Mouse (Mus musculus) heart, embryonic 14.5 days (tissue): ENCODE results near the gene Dnmt3b. TPM values are rescaled to one million over a fixed set of nuclear protein-coding genes. Genes with fewer than 3 reads are reported as not detected.

Source experiments
- ATAC-seq: fragments of 200-750 bp; cut with Nextera tagmentation; 2 replicates; pipeline ENCODE4 v1.8.0; 2017; ENCODE audit warnings: low read depth, moderate TSS enrichment; ENCODE audit not compliant: insufficient number of reproducible peaks, insufficient read depth, low FRiP score
- H3K27ac ChIP-seq, 2 experiments: fragments of 200-500 bp in 1 of 2; fragments of 300-500 bp in 1 of 2; sonication (generic) in 1 of 2; replicated peaks in 1 of 2; 2 replicates each; pipeline ENCODE4 v1.5.1; 2012 to 2014; ENCODE audit warnings: low read depth in 2 of 2, low read length in 2 of 2, control low read depth in 1 of 2, mild to moderate bottlenecking in 1 of 2, mixed read lengths in 1 of 2; ENCODE audit not compliant: control insufficient read depth in 1 of 2, insufficient read depth in 1 of 2
- H3K27me3 ChIP-seq: fragments of 300-500 bp; sonication (generic); 2 replicates; pipeline ENCODE4 v1.6.1; 2014; ENCODE audit warnings: mild to moderate bottlenecking, low read length, control low read depth; ENCODE audit not compliant: control insufficient read depth, insufficient read depth
- H3K36me3 ChIP-seq: fragments of 300-500 bp; sonication (generic); 2 replicates; pipeline ENCODE4 v1.6.1; 2014; ENCODE audit warnings: mild to moderate bottlenecking, control low read depth, low read length, mixed read lengths; ENCODE audit not compliant: control insufficient read depth, insufficient read depth
- H3K4me1 ChIP-seq, 2 experiments: fragments of 200-500 bp in 1 of 2; fragments of 300-500 bp in 1 of 2; sonication (generic) in 1 of 2; 2 replicates each; pipeline ENCODE4 v1.6.1; 2012 to 2014; ENCODE audit warnings: low read length in 2 of 2, control low read depth in 1 of 2, mixed read lengths in 1 of 2; ENCODE audit not compliant: control insufficient read depth in 2 of 2, insufficient read depth in 2 of 2
- H3K4me2 ChIP-seq: fragments of 300-500 bp; sonication (generic); 2 replicates; pipeline ENCODE4 v1.6.1; 2014; ENCODE audit warnings: mild to moderate bottlenecking, low read length
- H3K4me3 ChIP-seq, 2 experiments: fragments of 200-500 bp in 1 of 2; fragments of 300-500 bp in 1 of 2; sonication (generic) in 1 of 2; 2 replicates each; pipeline ENCODE4 v1.5.1; 2012 to 2014; ENCODE audit warnings: low read length in 2 of 2, mild to moderate bottlenecking in 2 of 2, control low read depth in 1 of 2, low read depth in 1 of 2, moderate library complexity in 1 of 2; ENCODE audit not compliant: control insufficient read depth in 1 of 2, insufficient read depth in 1 of 2
- H3K9ac ChIP-seq: fragments of 300-500 bp; sonication (generic); 2 replicates; pipeline ENCODE4 v1.6.1; 2014; ENCODE audit warnings: mild to moderate bottlenecking, low read length
- H3K9me3 ChIP-seq: fragments of 300-500 bp; sonication (generic); 2 replicates; pipeline ENCODE4 v1.6.1; 2016; ENCODE audit warnings: low read length, control low read depth; ENCODE audit not compliant: control insufficient read depth
- WGBS: fragments of 180-500 bp; shearing (Covaris S2); extraction: QIAGEN DNeasy Blood & Tissue Kit; methylation state at CpG from one replicate; pipeline ENCODE4 v1.1.7; 2014; 5-methylcytosine and 5-hydroxymethylcytosine counted together
- polyA plus RNA-seq: library from polyadenylated mRNA; unstranded; fragments of >200 nt; fragmentation: Nextera tagmentation; extraction: Ambion mirVana; gene quantifications from 2 replicates; pipeline ENCODE4 v1.2.1, GENCODE M21; 2014

Gene Dnmt3b
- 4.6 and 5.0 TPM in 2 replicates for polyA plus RNA-seq

DNA sequence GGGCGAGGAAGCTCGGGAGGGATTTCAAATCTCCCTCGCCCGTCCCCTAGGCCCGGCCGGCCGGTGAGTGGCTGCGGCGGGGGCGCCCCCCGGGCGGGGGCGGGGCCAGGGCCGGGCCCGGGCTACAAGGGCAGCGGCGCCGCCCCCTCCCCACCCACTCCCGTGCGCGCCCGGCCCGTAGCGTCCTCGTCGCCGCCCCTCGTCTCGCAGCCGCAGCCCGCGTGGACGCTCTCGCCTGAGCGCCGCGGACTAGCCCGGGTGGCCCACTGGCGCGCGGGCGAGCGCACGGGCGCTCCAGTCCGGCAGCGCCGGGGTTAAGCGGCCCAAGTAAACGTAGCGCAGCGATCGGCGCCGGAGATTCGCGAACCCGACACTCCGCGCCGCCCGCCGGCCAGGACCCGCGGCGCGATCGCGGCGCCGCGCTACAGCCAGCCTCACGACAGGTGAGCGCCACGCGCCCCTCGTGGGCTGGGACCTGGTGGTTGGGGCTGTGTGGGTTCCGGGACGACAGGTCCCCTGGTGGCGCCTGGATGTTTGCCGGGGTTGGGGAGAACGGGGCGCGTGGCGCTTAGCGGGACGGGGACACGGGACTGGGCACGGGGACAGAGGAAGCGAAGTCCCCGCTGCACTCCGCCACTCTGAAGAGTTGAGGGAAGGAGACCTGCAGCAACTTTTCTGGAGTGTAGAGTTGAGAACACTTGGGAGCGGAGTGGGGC is at the start of gene Dnmt3b:
Gene Dnmt3b (plus strand): TSS at position 153 of the 716 bp plus-strand sequence.
- Histone ChIP-seq H3K4me3 (peak within 1 kb of the TSS; percentile 78 to 82), H3K27me3 (peaks cover 4% of the 10 kb centered on the region; the same call in 1 of the 2 replicates), H3K9ac (peak within 1 kb of the TSS; percentile 80), H3K4me1 (peaks cover 8 to 10% of the 10 kb centered on the region in 2 experiments), H3K27ac (no peak within 1 kb of the TSS), H3K36me3 (no peaks in the 10 kb centered on the region), H3K4me2 (peak within 1 kb of the TSS; percentile 83), H3K9me3 (no peaks in the 10 kb centered on the region)
- ATAC-seq = peak; percentile 77
- WGBS = under 1% methylated on average over 68 of the region's 93 CpGs

DNA sequence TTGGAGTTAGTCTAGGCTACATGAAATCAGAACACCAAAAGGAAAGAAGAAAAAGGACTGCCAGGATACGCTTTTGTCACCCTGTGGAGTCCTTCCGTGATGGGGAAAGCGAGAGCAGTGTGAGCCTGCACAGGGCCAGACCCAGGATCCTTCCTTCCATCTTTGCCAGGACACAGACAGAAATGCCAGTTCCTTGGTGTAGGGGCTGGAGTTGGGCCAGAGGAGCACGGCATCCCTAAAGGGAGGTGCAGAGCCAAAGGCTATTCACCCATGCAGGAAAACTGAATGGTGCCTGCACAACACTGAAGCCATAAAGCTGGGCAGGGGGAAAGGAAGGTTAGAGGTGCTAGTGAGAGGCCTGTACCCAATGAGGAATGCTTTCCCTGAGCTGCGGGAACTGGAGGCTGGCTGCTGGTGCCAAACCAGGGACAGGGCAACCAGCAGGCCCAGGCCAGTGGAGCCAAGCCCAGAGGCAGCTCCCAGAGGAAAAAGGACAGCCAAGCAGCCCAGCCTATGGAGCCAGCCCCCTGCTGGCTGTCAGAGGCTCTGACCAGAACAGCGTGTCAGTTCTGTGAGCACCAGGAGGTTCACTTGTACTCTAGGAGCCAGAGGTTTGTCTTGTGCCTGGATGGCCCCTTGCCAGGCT is 49.1 kb upstream of the Dnmt3b start:
- peak; percentile 41; the same call in 1 of the 2 replicates for ATAC-seq
- H3K27me3 ChIP-seq = no peaks in the 10 kb centered on the region
- no peaks in the 10 kb centered on the region for H3K9me3 ChIP-seq
- WGBS = 61% methylated on average over 6 of the region's 6 CpGs
- H3K9ac ChIP-seq = no peak overlapping the region
- no peak overlapping the region for H3K4me3 ChIP-seq
- no peaks in the 10 kb centered on the region for H3K36me3 ChIP-seq
- H3K27ac ChIP-seq = peak overlapping the region in 1 of 2 experiments; percentile 50; a peak in 2 of 4 replicates
- peaks cover 12 to 14% of the 10 kb centered on the region in 2 experiments for H3K4me1 ChIP-seq
- no peak overlapping the region for H3K4me2 ChIP-seq

DNA sequence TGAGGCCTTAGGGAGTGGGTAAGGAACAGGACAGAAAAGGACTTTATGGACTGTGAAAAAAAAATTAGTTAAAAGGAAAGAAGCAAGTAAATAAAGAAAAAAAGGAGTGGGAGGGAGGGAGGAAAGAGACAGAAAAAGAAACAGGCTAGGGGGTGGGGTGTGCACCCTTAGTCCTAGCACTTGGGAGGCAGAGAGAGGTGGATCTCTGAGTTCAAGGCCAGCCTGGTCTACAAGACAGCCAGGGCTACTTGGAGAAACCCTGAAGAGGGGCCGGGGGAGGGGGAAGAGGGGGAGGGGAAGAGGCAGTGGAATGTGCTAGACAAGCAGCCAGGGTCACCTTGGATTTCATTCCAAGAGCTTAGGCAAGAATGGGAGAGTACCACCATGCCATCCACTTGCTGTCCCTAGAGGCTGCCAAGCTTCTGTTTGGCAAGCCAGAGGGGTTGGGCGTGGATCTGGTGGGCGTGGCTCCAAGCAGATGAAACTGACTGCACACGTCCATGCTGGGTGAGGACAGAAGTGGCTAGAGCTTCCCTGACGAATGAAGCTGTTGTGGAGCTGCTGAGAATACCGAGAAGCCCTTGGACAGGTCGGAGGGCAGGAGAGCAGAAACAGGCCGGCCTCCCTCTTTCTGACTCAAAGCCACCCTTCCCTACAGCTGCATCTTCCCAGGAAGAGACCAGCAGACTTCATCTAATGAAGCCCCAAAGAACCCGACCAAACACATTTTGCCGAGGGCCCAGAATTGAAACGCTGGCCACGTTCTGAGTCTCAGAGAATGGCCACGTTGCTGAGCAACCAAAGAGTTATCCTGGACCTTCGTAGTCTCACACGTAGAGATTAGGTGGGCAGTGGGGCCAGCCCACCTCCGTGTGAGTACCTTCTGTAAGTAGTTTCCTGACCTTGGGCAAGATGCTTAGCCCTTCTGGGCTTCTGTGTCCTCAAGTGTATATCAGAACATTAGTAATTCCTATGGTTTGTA is 48.3 kb upstream of the Dnmt3b start:
- ATAC-seq = no peak
- WGBS = 53% methylated on average over 16 of the region's 16 CpGs
- no peak overlapping the region for H3K4me2 ChIP-seq

DNA sequence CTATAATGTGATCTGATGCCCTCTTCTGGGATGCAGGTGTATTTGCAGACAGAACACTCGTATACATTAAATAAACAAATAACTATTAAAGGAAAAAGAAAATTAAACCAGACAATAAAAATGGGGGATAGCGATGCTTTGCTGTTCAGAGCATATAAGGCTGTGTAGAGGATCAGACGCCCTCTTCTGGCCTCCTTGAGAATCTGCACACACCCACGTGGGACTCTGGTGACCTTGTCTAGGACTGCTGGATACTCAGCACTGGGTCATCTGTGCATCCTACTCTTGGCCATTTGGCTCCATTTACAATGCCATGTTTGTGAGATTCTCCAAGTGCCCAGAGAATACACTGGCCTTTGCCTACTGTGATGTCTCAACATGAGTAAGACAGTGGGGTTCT is 45.5 kb upstream of the Dnmt3b start:
- no peaks in the 10 kb centered on the region for H3K27me3 ChIP-seq
- no peak overlapping the region for H3K9ac ChIP-seq
- H3K9me3 ChIP-seq = no peaks in the 10 kb centered on the region
- ATAC-seq = no peak
- H3K4me2 ChIP-seq = no peak overlapping the region
- 42% methylated on average over 4 of the region's 4 CpGs for WGBS
- no peak overlapping the region for H3K4me3 ChIP-seq
- no peaks in the 10 kb centered on the region for H3K36me3 ChIP-seq
- H3K27ac ChIP-seq = no peak overlapping the region
- H3K4me1 ChIP-seq = peaks cover 12 to 16% of the 10 kb centered on the region in 2 experiments

More for the DNA sequence above, 48.3 kb upstream of the Dnmt3b start:
- Histone ChIP-seq H3K9me3 (no peaks in the 10 kb centered on the region), H3K36me3 (no peaks in the 10 kb centered on the region), H3K27me3 (no peaks in the 10 kb centered on the region), H3K27ac (peak overlapping the region in 1 of 2 experiments; percentile 50; a peak in 2 of 4 replicates), H3K4me3 (no peak overlapping the region), H3K4me1 (peaks cover 12 to 14% of the 10 kb centered on the region in 2 experiments), H3K9ac (no peak overlapping the region)

DNA sequence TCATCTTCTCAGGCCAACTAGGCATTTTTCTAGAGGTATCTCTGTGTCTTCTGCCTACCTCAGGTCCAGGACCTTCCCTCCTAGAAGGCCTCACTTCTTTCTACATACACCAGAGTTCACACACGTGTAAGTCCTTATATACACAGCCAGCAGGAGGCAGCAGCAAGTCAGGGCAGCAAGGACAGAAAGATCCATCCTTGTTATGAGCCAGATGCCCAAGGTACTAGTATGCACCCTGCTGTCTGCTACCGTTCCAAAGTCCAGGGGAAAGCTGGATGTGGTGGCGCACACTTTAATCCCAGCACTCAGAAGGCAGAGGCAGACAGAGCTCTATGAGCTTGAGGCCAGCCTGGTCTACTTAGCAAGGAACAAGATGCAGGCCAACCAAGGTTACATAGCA is 42.8 kb upstream of the Dnmt3b start:
- Histone ChIP-seq H3K27me3 (no peaks in the 10 kb centered on the region), H3K4me3 (no peak overlapping the region), H3K9me3 (no peaks in the 10 kb centered on the region), H3K9ac (no peak overlapping the region), H3K36me3 (no peaks in the 10 kb centered on the region), H3K4me1 (peaks cover 20 to 25% of the 10 kb centered on the region in 2 experiments), H3K4me2 (no peak overlapping the region), H3K27ac (no peak overlapping the region)
- no peak for ATAC-seq
- 80% methylated on average over 3 of the region's 3 CpGs for WGBS

DNA sequence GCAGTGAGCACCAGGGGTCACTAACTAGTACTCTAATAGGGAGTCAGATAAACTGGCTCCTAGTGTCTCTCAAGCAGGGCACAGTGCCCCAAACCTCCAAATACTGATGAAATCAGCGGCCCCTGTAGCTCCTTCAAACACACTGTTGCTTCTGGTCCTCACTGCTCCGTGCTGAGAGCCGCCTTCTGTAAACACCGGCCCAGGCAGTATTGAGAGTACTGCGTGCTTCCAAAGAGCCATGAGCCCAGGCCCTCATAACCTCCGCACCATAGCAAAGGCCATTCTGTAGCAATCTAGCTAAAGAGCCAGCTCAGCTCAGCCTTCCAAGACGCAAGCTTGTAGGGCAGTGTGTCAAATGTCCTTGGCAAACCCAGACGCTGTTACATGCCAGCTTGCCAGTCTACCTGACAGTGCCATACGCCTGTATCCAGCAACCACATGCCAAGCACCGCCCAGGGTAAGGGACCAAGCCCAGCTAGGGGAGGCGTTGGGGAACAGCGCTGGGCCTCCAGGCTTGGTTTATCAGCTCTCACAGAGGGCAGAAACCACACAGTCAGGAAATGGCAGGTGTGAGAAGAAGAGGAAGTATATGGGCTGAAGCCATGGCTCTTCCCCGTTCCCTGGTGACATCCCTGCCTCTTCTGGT is 41.3 kb upstream of the Dnmt3b start:
- Histone ChIP-seq H3K4me2 (no peak overlapping the region), H3K4me1 (peaks cover 27 to 29% of the 10 kb centered on the region in 2 experiments), H3K27me3 (no peaks in the 10 kb centered on the region), H3K36me3 (no peaks in the 10 kb centered on the region), H3K4me3 (no peak overlapping the region), H3K27ac (no peak overlapping the region; a peak in 1 of 4 replicates), H3K9me3 (no peaks in the 10 kb centered on the region), H3K9ac (no peak overlapping the region)
- ATAC-seq = no peak
- 81% methylated on average over 13 of the region's 13 CpGs for WGBS

DNA sequence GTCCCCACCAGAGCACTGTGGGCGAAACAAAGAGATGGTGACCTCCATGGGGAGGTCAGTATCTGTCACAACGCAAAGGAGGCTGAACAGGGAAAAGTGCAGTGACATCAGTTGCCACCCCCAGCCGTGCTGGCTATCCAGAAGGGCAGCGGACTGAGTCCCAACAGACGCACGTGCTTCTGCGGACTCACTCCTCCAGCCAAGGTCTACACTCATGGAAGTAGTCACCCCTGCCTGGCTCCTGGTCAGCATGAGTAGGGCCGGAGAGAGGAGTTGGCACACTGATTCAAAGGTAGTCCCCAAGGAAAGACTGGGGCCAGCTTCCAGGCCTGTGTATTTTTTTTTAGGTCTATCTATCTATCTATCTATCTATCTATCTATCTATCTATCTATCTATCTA is 40.2 kb upstream of the Dnmt3b start:
- no peak for ATAC-seq
- no peak overlapping the region for H3K4me2 ChIP-seq
- no peak overlapping the region for H3K27ac ChIP-seq
- H3K9me3 ChIP-seq = no peaks in the 10 kb centered on the region
- no peak overlapping the region for H3K4me3 ChIP-seq
- H3K36me3 ChIP-seq = no peaks in the 10 kb centered on the region
- H3K4me1 ChIP-seq = peaks cover 29 to 30% of the 10 kb centered on the region in 2 experiments
- 82% methylated on average over 8 of the region's 8 CpGs for WGBS
- H3K9ac ChIP-seq = no peak overlapping the region
- no peaks in the 10 kb centered on the region for H3K27me3 ChIP-seq
